Mouse (Mus musculus) ZHBTc4 (cell line): ENCODE results near the gene Tspan9.
A peak's percentile ranks its signal among the peaks of the same experiment; 100 is the strongest.

ENCODE experiments used
- DNase-seq: peaks from one replicate; pipeline ENCODE4 v3.0.0-alpha.2; 2011; ENCODE audit warnings: low read depth, low spot score

Tspan9 gene

GRCm38 (mm10) chr6:127986357-127986756 is 157.0 kb downstream of the Tspan9 start:
- DNase-seq, result no peak

DNA sequence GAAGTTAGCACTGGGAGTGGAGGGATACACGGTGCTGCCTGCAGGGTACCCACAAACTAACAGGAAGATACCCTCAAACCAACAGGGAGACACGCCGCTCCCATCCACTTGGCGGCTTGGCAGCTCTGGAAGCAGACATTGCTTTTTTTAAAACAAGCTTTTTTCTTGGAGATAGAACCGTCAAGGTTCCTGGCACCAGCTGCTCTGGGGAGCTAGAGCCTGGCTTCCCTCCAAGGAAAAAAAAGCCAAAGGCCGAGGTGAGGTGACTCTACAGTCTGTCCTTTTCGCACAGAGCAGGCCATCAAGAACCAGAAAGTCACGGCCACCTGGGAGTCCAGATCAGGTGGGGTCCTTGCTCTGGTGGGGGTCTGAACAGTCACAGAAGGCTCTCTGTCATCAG is 162.2 kb downstream of the Tspan9 start:
- DNase-seq, result no peak

DNA sequence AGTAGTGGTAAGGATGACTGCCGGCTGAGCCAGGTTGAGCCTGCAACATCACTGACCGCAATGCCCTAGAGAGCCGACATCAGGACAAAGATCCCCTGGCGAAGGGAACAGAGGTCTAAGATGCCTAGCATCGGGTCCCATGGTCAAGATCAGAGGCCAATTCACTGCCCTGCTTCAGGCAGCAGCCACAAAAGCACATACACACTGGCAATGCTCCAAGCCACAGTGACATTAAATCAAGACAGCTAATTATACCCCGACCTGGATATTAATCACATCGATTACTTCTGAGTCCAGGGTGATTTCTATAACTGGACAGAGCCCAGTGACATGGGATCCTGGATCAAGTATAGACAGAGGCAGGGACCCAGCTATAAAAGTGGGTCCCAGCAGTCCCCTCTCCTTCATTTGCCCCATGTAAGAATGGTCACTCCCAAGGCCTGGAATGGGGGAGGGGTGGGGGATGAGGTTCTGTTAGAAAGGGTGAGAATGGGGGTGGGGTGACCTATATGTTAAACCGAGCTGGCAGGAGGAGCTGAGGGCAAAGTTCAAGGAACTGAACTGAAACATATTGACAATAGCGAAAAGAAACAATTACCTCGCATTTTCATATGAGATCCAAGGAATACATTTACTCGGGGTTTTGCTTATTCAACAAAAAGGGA is 162.9 kb downstream of the Tspan9 start:
- peak; percentile 21 for DNase-seq

DNA sequence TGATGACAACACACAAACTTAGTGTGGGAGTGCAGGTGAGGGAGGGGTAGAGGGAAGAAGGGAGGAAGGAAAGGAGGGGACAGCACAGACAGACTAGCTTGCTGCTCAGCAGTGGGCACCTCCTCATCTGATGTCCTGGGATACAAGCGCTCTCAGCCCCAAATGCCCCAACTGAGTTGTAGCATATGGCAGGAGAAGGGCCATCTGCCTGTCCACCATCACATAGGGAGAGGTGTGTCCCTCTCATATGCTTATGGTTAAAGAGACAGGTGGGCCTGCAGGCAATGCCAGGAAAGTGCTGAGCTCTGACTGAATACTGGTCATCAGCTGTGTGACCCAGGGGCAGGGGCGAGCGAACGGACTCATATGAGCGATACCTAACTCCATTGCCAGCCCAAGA is 163.6 kb downstream of the Tspan9 start:
- DNase-seq, result no peak

DNA sequence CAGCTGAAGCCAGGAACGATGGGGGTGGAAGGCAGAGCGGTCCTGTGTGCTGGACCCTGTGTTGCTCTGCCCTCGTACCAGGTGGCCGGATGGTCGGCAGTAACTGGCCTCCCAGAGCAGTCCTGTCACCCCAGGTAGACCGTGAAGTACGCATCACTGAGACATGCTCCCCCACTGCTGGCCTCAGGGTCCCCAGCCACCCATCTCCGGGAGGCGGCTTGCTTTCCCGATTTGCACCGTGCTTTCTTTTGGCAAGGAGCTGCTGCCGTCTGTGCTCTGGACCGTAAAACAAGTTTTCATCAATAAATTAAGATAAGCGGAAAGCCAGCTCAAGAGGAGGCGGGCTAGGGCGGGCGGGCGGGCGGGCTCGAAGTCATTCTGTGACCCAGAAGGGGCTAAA is 164.5 kb downstream of the Tspan9 start:
- DNase-seq, result no peak

- DNase-seq, result no peak
Measured at GRCm38 (mm10) chr6:127976695-127977094, 166.7 kb downstream of the Tspan9 start.

DNA sequence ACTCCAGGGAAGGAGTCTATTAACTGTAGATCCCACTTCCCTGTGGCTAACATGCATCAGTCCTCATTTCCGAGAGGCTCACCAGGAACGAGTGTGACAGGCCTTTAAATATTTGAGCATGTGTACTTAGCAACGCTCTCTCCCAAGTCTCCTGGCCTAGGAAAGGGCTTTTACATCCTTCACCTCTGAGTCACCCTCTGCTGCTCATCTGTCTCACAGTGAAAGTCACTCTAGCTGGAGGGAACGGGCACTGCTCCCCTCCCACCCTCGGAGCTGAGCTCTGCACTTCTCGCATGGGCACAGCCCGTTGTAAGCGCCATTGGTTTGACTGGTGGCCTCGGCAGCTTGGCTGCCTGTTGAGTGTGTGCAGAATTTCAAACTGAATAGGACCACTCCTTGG is 169.4 kb downstream of the Tspan9 start:
- no peak for DNase-seq

- DNase-seq, result no peak
Measured at GRCm38 (mm10) chr6:127973553-127973952, 169.8 kb downstream of the Tspan9 start.

DNA sequence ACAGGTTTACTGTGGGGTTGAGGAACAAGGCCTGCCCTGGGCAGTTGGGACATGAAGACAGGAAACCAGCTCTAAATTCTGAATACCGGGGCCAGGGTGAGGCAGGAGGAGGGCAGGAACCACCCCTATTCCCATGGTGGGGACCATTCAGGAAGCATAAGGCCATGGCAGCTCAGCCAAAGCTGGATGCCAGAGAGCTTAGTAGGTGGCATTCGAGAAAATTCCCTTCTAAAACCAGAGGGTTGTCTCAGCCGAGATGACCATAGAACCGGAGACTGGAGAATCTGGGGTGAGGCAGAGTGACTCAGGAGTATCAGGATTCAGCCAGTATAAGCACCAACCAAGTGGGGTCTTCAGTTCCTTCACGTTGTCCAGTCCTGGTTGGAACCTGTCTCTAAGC is 171.5 kb downstream of the Tspan9 start:
- no peak for DNase-seq

DNA sequence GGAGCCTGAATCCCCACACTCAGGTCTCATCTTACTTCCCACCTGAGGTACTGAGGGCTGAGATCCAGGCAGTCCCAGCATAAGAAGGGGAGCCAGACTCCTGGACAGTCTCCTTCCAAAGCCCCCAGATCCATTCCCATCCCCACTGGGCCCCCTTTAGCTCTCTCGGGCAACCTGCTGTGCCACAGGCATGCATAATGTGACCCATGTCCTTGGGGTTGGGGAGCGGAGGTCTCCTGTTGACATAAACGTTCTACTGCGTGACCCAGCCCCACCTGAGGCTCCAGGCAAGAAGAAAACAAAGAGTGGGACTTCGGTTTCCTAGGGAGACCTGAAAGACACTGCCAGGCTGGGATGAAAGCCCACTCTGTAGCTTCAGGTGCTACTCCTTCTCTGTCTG is 172.5 kb downstream of the Tspan9 start:
- peak; percentile 43 for DNase-seq

DNA sequence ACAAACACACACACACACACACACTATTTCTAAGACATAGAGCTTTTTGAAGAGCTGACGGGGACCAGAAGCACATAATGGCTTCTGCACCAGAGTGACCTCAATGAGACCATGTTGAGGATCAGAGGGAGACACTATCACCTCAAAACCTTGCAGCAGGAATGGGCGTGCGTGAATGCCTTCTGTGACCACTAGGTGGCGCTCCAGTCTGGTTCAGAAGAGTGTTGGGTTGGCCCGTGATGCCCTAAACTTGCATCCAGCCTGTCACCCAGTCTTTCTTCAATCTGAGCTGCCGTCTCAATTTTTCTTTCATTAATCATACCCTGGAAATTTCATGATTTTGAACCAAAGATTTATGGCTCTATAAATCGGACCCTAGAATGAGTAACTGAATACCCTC is 173.3 kb downstream of the Tspan9 start:
- DNase-seq, result peak; percentile 78

- peak; percentile 11 for DNase-seq
Measured at GRCm38 (mm10) chr6:127969709-127970108, 173.7 kb downstream of the Tspan9 start.

DNA sequence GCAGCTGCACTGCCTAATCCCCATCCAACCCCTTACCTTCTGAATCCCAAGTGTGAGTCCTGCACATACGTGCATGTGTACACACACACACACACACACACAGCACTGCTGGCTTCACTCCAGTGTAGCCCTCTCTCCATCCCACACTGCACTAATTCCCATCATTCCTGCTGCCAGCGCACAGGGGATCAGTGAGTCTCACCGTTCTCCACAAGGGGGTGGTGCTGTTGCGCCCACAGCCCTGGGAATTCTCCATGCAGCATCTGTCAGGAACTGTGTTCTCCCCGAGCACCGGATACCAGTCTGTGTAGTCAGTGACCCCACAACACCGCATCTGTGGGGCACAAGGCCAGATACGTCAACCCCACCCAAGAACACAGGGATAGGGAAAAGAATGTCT is 177.9 kb downstream of the Tspan9 start:
- DNase-seq, result peak; percentile 62

DNA sequence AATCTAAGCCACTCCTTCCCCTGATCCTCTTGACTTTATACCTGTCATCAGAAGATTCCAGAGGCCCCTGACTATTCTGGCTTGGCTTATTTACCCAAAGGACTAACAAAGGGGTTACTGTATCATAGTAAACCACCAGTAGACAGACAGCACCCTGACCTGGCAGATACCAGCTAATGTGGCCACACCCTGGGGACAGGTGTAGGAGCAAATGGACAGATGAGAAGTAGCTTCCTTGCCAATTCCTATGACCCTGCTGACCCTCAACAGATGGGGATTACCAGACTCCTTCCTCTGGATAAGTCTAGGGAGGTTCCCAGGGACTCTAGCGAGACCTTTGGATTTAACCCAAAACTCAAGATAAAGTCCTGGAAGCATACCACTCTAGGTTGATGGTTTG is 183.2 kb downstream of the Tspan9 start:
- no peak for DNase-seq

GRCm38 (mm10) chr6:127956172-127956571 is 187.2 kb downstream of the Tspan9 start:
- no peak for DNase-seq

DNA sequence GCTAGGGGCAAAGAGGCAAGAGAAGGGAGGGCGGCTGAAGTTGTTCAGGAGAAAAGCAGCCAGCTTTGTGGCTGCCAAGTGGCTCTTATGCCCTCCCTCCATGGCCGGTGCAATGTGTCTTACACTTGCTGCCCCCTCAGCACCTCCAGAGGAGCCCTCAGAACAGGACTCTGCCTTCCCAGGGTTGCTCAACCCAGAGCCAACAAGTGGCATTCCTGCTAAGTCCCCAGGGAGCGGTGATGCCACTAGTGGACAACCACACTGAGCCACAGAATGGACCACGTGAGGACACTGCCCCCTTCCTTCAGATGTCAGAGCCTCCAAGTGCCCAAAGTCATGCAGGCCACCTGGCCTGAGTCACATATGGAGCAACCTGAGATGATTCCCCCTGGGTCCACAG is 190.3 kb downstream of the Tspan9 start:
- no peak for DNase-seq

- no peak for DNase-seq
Measured at GRCm38 (mm10) chr6:127949885-127950284, 193.5 kb downstream of the Tspan9 start.

- no peak for DNase-seq
Measured at GRCm38 (mm10) chr6:127948656-127949055, 194.7 kb downstream of the Tspan9 start.

- peak; percentile 76 for DNase-seq
Measured at GRCm38 (mm10) chr6:127945725-127946124, 197.7 kb downstream of the Tspan9 start.

GRCm38 (mm10) chr6:127942421-127942820 is 201.0 kb downstream of the Tspan9 start:
- DNase-seq, result no peak

GRCm38 (mm10) chr6:127935105-127935504 is 208.3 kb downstream of the Tspan9 start:
- no peak for DNase-seq

GRCm38 (mm10) chr6:127933841-127934240 is 209.6 kb downstream of the Tspan9 start:
- DNase-seq, result no peak

DNA sequence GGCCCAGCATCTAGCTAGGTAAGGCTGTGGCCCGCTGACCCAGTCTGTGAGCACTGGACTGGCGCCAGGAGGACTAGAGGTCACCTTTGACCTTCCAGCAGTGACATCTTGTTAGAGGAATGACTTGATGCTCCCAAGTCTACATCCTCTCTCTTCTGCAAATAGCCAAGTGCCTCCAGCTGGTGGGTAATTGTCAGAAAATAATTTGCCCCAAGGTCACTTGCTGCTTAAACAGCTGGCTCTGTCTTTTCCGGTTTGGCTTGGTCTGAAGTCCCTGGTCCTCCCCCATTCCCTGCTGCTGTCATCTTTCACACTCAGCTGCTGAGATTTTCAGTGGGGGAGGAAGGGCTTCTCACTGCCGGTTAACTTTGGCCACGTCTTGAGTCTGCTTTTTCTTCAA is 210.7 kb downstream of the Tspan9 start:
- no peak for DNase-seq

DNA sequence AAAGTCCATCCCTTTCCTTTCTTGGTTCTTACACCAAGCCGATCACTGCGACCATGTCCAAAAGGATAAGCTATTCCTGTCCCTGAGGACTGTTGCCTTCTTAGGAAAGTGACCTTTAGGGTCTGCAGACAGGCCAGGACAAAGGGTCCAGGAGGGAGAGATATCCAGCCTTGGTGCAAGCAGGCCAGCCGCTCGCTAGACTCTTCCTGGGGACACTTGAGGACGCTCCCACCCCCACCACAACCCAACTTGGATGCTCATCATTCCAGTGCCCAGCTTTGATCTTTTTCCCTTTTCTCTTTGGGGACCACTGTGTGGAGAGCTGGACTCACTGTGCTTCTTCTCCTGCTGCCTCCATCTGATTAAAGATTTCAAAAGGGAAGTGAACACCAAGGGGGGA is 214.7 kb downstream of the Tspan9 start:
- no peak for DNase-seq
